Mouse (Mus musculus): ENCODE results near the gene Olfr844. TPM values are rescaled to one million over a fixed set of nuclear protein-coding genes. Genes with fewer than 3 reads are reported as not detected.

Olfr844 gene
- total RNA-seq (2023) = not detected

DNA sequence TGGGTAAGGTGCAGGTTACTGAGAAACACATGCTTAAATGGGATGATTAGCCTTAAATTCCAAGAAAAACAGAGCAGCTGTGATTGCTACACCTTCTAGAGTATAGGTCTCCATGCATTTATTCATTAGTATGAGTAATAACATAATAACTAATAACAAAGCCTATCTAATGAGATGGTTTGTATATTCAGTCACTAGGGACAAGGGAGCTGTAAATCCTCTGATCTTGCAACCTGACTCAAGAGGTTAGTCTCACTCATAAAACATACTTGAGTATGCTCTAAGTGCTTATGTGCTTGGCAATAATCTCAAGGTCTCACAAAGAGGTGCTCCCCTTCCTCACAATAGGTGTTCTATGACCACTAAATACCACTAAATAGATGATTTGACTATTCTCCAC lies at the start of gene Olfr844:
Gene Olfr844 (plus strand): TSS at position 301 of the 400 bp plus-strand sequence.

GRCm38 (mm10) chr9:19336157-19336556 lies 20.0 kb downstream of the Olfr844 start, which contains the start of gene Olfr845:
Gene Olfr845 (plus strand): TSS chr9:19336457.

GRCm38 (mm10) chr9:19363905-19364304 lies 47.8 kb downstream of the Olfr844 start, which contains the start of gene Olfr846:
Gene Olfr846 (minus strand): TSS chr9:19364005.

Other genes with a start within 250 kb of the Olfr844 start
- gene Olfr836, start 196.0 kb upstream of the Olfr844 start, total RNA-seq (2023) = not detected
- gene Olfr837, start 180.0 kb upstream of the Olfr844 start, total RNA-seq (2023) = not detected
- not detected for gene Olfr839-ps1, start 139.0 kb upstream of the Olfr844 start, total RNA-seq (2023)
- not detected for gene Olfr843, start 64.4 kb upstream of the Olfr844 start, total RNA-seq (2023)
- not detected for gene Olfr845, start 20.1 kb downstream of the Olfr844 start, total RNA-seq (2023)
- gene Olfr846, start 47.7 kb downstream of the Olfr844 start, total RNA-seq (2023) = not detected
- gene Olfr847, start 62.3 kb downstream of the Olfr844 start, total RNA-seq (2023) = not detected
- gene Olfr849, start 123.9 kb downstream of the Olfr844 start, total RNA-seq (2023) = not detected
- gene Olfr850, start 161.9 kb downstream of the Olfr844 start, total RNA-seq (2023) = not detected
- not detected for gene Olfr851, start 176.9 kb downstream of the Olfr844 start, total RNA-seq (2023)
- gene Olfr853, start 224.7 kb downstream of the Olfr844 start, total RNA-seq (2023) = not detected

Measured in monocyte, adult 59 days (primary cell).